Mouse (Mus musculus) embryo, embryonic 9.5 days (tissue): ENCODE data around the gene Rplp2.

ENCODE experiments used
- DNase-seq: peaks from one replicate; pipeline ENCODE4 v3.0.0-alpha.2; 2017; ENCODE audit errors: extremely low spot score

Rplp2 gene

DNA sequence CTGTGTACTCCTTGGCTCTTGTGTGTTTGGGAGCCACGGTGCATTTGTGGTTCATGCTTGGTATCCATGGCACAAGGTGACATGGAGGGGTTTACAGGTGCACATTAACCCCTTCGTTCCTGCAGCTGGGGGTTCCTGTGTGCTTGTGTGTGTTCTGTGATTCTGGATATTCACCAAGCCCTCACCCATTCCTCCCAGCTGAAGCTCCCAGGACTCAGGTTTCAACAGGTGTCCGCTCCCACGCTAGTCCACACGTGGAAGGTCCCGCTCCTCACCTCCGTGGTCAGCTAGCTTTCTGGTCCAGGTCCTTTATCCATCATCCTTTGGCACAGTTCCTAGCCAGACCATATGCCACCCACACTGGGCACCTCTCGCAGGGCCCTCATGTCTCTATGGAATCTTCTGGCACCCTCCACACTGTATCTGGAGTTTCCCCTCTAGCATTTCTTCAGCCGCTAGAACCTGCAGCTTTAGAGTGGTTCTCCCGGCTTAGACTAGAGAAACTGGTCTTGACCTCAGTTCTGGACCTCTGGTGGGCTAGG lies 19.5 kb downstream of the Rplp2 start:
- no peak for DNase-seq

DNA sequence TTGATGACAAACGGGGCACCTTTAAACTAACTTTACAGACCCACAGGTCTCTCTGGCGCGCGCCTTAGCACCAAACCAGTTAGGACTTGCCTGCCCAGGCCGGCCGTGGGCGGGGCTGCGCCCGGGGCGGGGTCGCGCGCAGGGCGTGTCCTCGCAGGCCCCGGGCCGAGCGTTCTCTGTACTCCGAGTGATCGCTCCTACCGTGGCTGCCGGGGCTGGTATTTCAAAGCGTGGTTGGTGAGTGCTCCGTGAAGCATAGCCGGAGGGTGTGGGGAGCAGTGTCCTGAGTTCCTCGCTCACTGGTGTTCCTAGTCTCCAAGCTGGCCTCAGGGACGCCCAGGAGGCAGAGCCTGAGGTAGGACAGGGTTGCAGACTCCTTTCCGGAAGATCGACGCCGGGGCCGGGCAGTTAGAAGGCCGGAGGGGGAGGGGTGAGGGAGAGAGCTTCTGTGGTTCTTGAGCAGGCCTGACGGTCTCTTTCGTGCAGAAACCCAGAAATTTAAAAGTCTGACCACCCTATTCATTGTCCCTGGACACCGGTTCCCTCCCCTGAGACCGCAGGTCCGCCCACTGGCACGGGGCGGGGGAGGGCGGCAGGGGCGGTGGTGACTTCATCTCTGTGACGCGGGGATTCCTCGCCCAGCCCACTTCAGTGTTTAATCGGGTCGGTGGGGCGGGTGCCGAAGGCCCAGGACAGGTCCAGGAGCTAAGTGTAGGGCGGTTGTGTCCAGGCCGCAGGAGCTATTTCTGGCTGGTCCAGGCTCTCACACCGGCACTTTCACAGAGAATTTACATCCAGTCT lies 20.3 kb downstream of the Rplp2 start, which contains the start of gene Cd151:
TSS of gene Cd151 (plus strand) at position 163 of the 801 bp plus-strand sequence.
- peak; percentile 88 for DNase-seq

DNA sequence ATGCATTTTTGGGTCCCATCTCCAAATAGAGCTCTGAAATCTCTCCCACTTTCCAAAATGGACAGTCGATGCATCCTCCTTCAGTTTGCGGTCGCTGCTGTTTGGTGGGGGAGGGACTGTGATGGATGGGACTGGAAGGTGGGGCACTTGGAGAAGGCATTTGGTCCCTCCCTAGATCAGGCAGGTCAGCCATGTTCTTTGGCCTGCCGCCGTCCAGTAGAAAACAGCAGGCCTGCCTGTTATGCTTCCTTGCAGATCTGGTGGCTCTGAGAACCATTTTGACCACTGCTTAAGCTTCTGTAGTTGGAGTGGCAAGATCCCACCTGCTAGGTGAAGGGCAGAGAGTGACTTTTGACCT lies 21.0 kb downstream of the Rplp2 start:
- no peak for DNase-seq

GRCm38 (mm10) chr7:141468522-141469211 lies 21.5 kb downstream of the Rplp2 start:
- peak; percentile 76 for DNase-seq

DNA sequence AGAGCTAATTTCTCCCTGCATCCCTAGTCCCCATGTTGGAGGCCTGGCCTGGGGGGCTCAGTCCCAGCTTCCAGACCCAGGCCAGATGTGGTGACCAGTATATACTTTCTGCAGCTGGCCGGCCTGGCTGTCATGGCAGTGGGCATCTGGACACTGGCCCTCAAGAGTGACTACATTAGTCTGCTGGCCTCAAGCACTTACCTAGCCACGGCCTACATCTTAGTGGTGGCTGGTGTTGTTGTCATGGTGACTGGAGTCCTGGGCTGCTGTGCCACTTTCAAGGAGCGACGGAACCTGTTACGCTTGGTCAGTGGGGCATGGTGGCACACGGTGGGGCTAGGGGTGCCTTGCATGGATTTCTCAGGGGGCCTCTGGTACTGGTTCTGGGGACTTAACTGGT lies 22.2 kb downstream of the Rplp2 start:
- no peak for DNase-seq

- DNase-seq, result no peak
These were observed 22.9 kb downstream of the Rplp2 start for GRCm38 (mm10) chr7:141469901-141470636.

- no peak for DNase-seq
These were observed 23.4 kb downstream of the Rplp2 start for GRCm38 (mm10) chr7:141470637-141470944.

DNA sequence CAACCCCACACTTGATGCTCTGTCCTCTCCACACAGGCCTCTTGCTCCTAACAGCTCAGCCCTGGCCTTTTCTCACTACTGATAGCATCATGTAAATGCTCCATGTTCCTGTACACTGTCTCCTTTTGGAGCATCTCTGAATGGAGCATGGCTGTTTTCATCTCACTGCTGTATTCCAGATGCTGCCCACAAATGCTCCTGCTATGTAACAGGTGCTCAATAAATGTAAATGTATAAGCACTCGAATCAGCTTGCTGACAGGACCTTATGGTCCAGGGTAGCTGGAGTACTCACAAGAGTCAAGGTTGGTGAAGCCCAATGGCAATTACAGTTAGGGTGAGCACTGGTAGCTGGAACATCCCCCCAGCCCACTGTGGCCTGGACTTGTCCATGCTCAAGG lies 24.1 kb downstream of the Rplp2 start:
- DNase-seq, result no peak

DNA sequence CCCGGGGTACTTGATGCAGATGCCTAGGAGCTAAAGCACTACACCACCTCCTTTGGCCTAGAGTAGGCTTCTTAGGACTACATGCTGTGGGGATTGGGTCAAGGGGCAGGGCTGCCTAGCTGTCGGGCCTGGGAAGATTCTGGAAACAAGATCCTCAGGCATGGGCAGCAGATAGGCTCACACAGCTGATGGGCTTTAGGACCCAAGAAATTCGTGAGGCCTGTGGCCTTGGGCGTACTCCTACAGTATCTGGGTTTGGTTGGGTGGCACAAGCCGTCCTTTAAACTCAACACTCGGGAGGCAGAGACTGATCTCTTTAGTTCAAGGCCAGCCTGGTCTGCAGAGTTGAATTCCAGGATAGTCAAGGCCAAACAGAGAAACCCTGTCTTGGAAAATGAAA lies 25.1 kb downstream of the Rplp2 start:
- DNase-seq, result no peak

- DNase-seq, result no peak
These were observed 25.6 kb downstream of the Rplp2 start for GRCm38 (mm10) chr7:141472763-141473162.

DNA sequence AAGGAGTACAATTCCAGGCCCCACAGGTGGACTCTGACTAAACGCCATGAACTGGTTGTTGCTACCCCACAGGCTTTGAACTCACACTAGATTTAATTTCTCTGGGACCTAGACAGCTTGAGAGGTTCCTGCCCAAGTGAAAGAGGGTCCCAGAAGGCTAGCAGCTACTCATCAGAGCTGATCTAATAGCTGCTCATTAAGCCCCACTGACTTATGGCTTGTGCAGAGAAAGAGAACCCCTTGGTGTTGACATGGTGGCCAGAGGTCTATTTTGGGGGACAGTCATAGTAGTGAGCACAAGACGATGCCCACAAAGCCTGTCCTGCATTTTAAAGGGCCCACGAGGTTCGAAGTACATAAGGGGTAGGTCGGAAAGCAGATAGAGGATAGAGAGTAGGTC lies 27.0 kb downstream of the Rplp2 start:
- DNase-seq, result no peak

- peak; percentile 93 for DNase-seq
These were observed 28.0 kb downstream of the Rplp2 start, which contains the start of the genes Polr2l and Tspan4 for GRCm38 (mm10) chr7:141475011-141475804. TSS of gene Polr2l (minus strand) at chr7:141475132. TSS of gene Tspan4 (plus strand) at chr7:141475240.

DNA sequence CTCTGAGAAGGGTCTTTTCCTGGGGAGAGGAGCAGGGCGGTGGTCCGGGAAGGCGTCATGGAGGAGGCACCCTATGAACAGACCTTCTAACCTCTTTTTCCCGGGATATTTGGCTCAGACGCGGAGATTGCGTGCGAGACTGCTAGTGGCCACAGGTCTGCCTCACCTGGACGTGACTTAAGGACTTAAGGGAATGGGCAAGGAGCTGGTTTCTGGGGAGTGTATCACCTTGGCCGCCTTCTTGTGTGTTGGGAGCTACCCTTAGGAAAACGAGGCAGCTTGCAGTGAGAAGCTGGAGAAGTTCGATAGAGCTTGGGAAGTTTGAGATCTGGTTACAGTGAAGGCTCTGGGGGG lies 28.6 kb downstream of the Rplp2 start:
- no peak for DNase-seq

DNA sequence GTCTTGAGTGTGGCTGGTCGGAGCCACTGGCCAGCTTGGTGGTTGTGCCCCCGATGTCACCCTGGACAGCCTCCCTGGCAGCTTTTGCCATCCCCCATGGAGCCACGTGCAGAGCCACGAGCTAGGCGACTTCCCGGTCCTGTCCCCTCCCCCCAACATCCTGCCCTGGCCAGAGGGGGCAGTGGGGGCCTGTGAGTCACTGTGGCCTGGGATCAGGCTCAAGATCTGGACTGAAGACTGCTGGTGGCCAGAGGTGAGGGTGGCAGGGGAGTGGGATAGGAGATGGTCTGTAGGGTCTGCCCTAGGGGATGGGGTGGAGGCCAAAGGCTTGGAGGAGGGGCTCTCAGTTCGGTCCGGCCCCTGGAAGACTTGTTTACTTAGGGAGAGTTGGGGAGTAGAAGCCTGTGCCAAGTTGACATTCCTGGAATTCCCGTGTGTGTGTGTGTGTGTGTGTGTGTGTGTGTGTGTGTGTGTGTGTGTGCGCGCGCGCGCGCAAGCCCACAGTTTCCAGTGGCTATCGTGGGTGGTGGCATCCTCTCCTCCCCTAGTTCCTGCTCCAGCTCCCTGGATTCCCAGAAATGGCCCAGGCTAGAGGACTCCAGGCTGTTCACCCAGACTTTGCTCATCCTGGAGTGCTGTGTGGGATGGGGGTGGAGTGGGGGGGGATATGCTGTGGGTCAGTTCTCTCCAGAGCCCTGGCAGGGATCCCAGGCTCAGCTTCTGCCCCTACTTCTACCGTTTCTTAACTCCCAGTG lies 29.2 kb downstream of the Rplp2 start:
- peak; percentile 80 for DNase-seq

GRCm38 (mm10) chr7:141476981-141477370 lies 29.8 kb downstream of the Rplp2 start:
- no peak for DNase-seq

GRCm38 (mm10) chr7:141477578-141478269 lies 30.6 kb downstream of the Rplp2 start:
- DNase-seq, result no peak

- no peak for DNase-seq
These were observed 31.1 kb downstream of the Rplp2 start for GRCm38 (mm10) chr7:141478270-141478748.

GRCm38 (mm10) chr7:141480842-141481497 lies 33.8 kb downstream of the Rplp2 start:
- DNase-seq, result peak; percentile 68
